Mouse (Mus musculus) bone marrow macrophage, adult 2 months (primary cell): ENCODE data around the gene Odf2l.

Experiments
- CTCF ChIP-seq: IDR thresholded peaks from 2 replicates; pipeline ENCODE4 v1.5.1; 2012; ENCODE audit warnings: low read depth, mild to moderate bottlenecking, low read length, moderate library complexity
- POLR2A ChIP-seq: IDR thresholded peaks from 2 replicates; pipeline ENCODE4 v1.6.1; 2012; ENCODE audit warnings: mild to moderate bottlenecking, low read depth, low read length, borderline replicate concordance

GRCm38 (mm10) chr3:145078405-145078804, 40.0 kb upstream of the Odf2l start:
- TF ChIP-seq POLR2A (no peak), CTCF (no peak)
